Mouse (Mus musculus) lung, postnatal 0 days (tissue): Measurements from ENCODE around the gene Ip6k2.

Source experiments
- CTCF ChIP-seq: IDR thresholded peaks from 2 replicates; pipeline ENCODE4 v1.5.1; 2016; ENCODE audit warnings: antibody characterized with exemption, mild to moderate bottlenecking
- EP300 ChIP-seq: IDR thresholded peaks from 2 replicates; pipeline ENCODE4 v1.6.1; 2016; ENCODE audit warnings: antibody characterized with exemption, mild to moderate bottlenecking, control low read depth

- no peak for TF ChIP-seq EP300
- no peak for TF ChIP-seq CTCF
Measured at GRCm38 (mm10) chr9:108786494-108786893, 2.9 kb downstream of the Ip6k2 start.
